Mouse (Mus musculus) myocyte (in vitro differentiated cells): ENCODE measurements around the gene Nabp2. TPM values are rescaled to one million over a fixed set of nuclear protein-coding genes. Genes with fewer than 3 reads are reported as not detected.

ENCODE experiments used
- H3K27me3 ChIP-seq: one replicate; pipeline ENCODE4 v1.6.1; 2011; ENCODE audit not compliant: control insufficient read depth, insufficient read depth, insufficient read length
- H3K36me3 ChIP-seq: one replicate; pipeline ENCODE4 v1.6.1; 2011; ENCODE audit not compliant: control insufficient read depth, insufficient read depth
- H3K4me2 ChIP-seq: one replicate; pipeline ENCODE4 v1.6.1; 2011; ENCODE audit warnings: low read depth, control low read depth
- H3K4me3 ChIP-seq: one replicate; pipeline ENCODE4 v1.5.1; 2011; ENCODE audit warnings: mild to moderate bottlenecking, control low read depth, moderate library complexity
- H3K79me2 ChIP-seq: one replicate; pipeline ENCODE4 v1.6.1; 2011; ENCODE audit not compliant: control insufficient read depth, insufficient read depth
- H3ac ChIP-seq: one replicate; pipeline ENCODE4 v1.6.1; 2011; ENCODE audit not compliant: control insufficient read depth, insufficient read length
- CEBPB ChIP-seq: IDR thresholded peaks from 2 replicates; pipeline ENCODE4 v1.6.1; 2011; ENCODE audit warnings: mild to moderate bottlenecking, moderate library complexity; ENCODE audit not compliant: poor library complexity, insufficient read depth, severe bottlenecking
- E2F4 ChIP-seq: IDR thresholded peaks from one replicate; pipeline ENCODE4 v1.6.1; 2011; ENCODE audit warnings: mild to moderate bottlenecking, control low read depth, moderate library complexity; ENCODE audit not compliant: insufficient read depth
- MAX ChIP-seq: IDR thresholded peaks from one replicate; pipeline ENCODE4 v1.6.1; 2011; ENCODE audit warnings: low read depth, mild to moderate bottlenecking, control low read depth
- MYOD1 ChIP-seq, 3 experiments: IDR thresholded peaks; one replicate each; pipeline ENCODE4 v1.6.1; 2011; ENCODE audit warnings: control low read depth in 2 of 3, low read depth in 2 of 3, mild to moderate bottlenecking in 2 of 3, moderate library complexity in 1 of 3; ENCODE audit not compliant: insufficient read length in 2 of 3, control insufficient read depth in 1 of 3
- MYOG ChIP-seq, 3 experiments: IDR thresholded peaks; one replicate each; pipeline ENCODE4 v1.6.1; 2011; ENCODE audit warnings: control low read depth in 2 of 3, low read depth in 2 of 3, mild to moderate bottlenecking in 2 of 3; ENCODE audit not compliant: insufficient read length in 2 of 3, control insufficient read depth in 1 of 3, insufficient read depth in 1 of 3
- POLR2A ChIP-seq: IDR thresholded peaks from one replicate; pipeline ENCODE4 v1.6.1; 2011; ENCODE audit warnings: low read depth, mild to moderate bottlenecking, control low read depth, moderate library complexity; ENCODE audit not compliant: insufficient read length
- POLR2AphosphoS2 ChIP-seq: IDR thresholded peaks from one replicate; pipeline ENCODE4 v1.6.1; 2011; ENCODE audit warnings: low read depth, control low read depth; ENCODE audit not compliant: insufficient read length
- REST ChIP-seq: IDR thresholded peaks from one replicate; pipeline ENCODE4 v1.6.1; 2011; ENCODE audit warnings: mild to moderate bottlenecking, control low read depth, moderate library complexity; ENCODE audit not compliant: insufficient read depth, insufficient read length
- SRF ChIP-seq: IDR thresholded peaks from one replicate; pipeline ENCODE4 v1.6.1; 2011; ENCODE audit warnings: low read depth; ENCODE audit not compliant: control insufficient read depth, insufficient read length
- TCF12 ChIP-seq: IDR thresholded peaks from one replicate; pipeline ENCODE4 v1.6.1; 2011; ENCODE audit warnings: mild to moderate bottlenecking, control low read depth; ENCODE audit not compliant: poor library complexity, insufficient read depth, severe bottlenecking
- TCF3 ChIP-seq: IDR thresholded peaks from one replicate; pipeline ENCODE4 v1.6.1; 2011; ENCODE audit warnings: low read depth, control low read depth; ENCODE audit not compliant: insufficient read length
- USF1 ChIP-seq: IDR thresholded peaks from one replicate; pipeline ENCODE4 v1.6.1; 2011; ENCODE audit warnings: low read depth, mild to moderate bottlenecking, control low read depth, moderate library complexity
- polyA plus RNA-seq: library from polyadenylated mRNA; unstranded; fragments of >200 nt; fragmentation: generic; extraction: Trizol; gene quantifications from one replicate; pipeline ENCODE4 v1.2.1, GENCODE M21; 2012; ENCODE audit warnings: missing spikeins

Gene Nabp2
- polyA plus RNA-seq, 1 experiment, result 115 TPM

DNA sequence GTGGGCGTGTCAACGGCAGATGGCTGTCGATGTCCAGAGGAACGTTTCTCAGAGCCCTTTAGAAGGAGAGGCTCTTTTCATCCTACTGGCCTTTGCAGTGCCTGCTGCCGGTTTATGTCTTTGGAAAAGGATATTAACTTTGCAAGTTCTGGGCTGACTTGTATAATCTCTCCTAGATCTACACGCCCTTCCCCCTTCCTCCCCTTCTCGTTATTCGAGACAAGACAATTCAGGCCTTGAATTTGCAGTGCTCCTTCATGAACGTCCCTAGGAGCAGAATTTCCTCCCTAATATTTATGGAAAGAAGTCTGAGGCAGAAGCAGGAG is 42.1 kb downstream of the Nabp2 start:
- Histone ChIP-seq H3K4me2 (peak overlapping the region; percentile 82), H3K36me3 (peaks cover 12% of the 10 kb centered on the region), H3K4me3 (peak overlapping the region; percentile 58), H3ac (peak overlapping the region; percentile 69), H3K79me2 (no peaks in the 10 kb centered on the region), H3K27me3 (no peaks in the 10 kb centered on the region)
- no peak for TF ChIP-seq SRF
- TF ChIP-seq MYOD1 (IDR thresholded peaks at IDR 0.05; ENCODE audit: control insufficient read depth in 1 of 3, insufficient read length in 2 of 3, low read depth in 2 of 3), result peak in 1 of 3 experiments; percentile 46

- Histone ChIP-seq H3K27me3 (no peaks in the 10 kb centered on the region), H3K36me3 (peaks cover 17% of the 10 kb centered on the region), H3K4me2 (peak within 1 kb of the TSS; percentile 91), H3ac (peak within 1 kb of the TSS; percentile 69), H3K79me2 (no peaks in the 10 kb centered on the region), H3K4me3 (peak within 1 kb of the TSS; percentile 58)
- TF ChIP-seq CEBPB (no peak), SRF (peak; percentile 74), MYOD1 (IDR thresholded peaks at IDR 0.05; ENCODE audit: control insufficient read depth in 1 of 3, insufficient read length in 2 of 3, low read depth in 2 of 3) (no peak), E2F4 (no peak), POLR2AphosphoS2 (peak; percentile 95), USF1 (peak; percentile 41), POLR2A (peak; percentile 89), TCF3 (no peak), REST (no peak), MYOG (IDR thresholded peaks at IDR 0.05; ENCODE audit: control insufficient read depth in 1 of 3, insufficient read depth in 1 of 3, insufficient read length in 2 of 3, low read depth in 2 of 3) (no peak), TCF12 (no peak)
Measured at GRCm38 (mm10) chr10:128368402-128369217, 42.7 kb downstream of the Nabp2 start, which contains the start of gene Coq10a. TSS of gene Coq10a (minus strand) at chr10:128368997.

DNA sequence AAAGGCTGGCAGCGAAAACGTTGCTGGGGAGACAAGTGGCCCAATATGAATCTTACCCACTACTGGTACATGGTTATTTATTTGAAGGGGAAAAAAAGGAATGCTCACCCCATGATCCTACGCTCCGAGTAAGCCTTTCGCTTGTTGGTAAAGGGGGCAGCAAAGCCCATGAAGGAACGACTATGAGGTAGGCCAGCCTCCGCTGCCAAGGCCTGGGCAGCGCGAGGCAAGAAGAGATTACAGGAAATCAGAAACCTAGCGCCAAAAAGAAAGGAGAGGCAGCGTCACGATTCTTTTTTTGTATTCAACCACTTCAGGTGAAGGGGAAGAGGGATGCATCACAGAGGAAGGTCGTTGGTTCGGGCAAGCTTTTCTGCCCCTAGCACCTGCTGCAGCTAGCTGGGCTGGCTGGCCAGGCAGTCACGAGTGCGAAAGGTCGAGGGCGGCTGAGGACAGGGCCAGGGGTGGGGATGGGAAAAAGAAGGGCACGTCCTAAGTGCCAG is 43.3 kb downstream of the Nabp2 start:
- peak overlapping the region; percentile 69 for H3ac ChIP-seq
- peak overlapping the region; percentile 91 for H3K4me2 ChIP-seq
- H3K79me2 ChIP-seq, result no peaks in the 10 kb centered on the region
- TF ChIP-seq MYOG (IDR thresholded peaks at IDR 0.05; ENCODE audit: control insufficient read depth in 1 of 3, insufficient read depth in 1 of 3, insufficient read length in 2 of 3, low read depth in 2 of 3), result peak in 2 of 3 experiments; percentile 18 to 61
- no peak for TF ChIP-seq POLR2AphosphoS2
- TF ChIP-seq MYOD1 (IDR thresholded peaks at IDR 0.05; ENCODE audit: control insufficient read depth in 1 of 3, insufficient read length in 2 of 3, low read depth in 2 of 3), result peak in 2 of 3 experiments; percentile 31 to 72
- peak overlapping the region; percentile 58 for H3K4me3 ChIP-seq
- H3K36me3 ChIP-seq, result peaks cover 23% of the 10 kb centered on the region
- H3K27me3 ChIP-seq, result no peaks in the 10 kb centered on the region

DNA sequence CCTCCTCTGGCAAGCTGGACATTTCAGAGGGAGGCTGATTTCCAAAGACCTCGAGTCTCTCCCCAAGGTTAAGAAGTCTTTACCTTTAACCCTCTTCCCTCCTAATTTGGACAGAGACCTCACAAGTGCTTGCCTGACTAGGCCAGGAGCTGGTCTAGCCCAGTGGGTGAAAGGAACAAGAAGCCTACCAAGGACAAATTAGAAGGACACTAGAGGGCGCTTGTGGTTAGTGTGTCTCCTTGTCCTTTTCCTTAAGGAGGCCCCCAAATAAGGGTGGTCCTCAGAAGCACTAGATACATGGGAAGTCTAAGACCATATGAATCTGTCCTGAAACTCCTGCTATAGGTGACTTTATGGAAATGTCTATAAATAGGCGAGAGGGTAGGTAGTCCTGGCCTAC is 48.7 kb downstream of the Nabp2 start:
- Histone ChIP-seq H3K36me3 (peaks cover 74% of the 10 kb centered on the region), H3K27me3 (no peaks in the 10 kb centered on the region), H3ac (no peak overlapping the region), H3K4me3 (no peak overlapping the region), H3K4me2 (no peak overlapping the region), H3K79me2 (no peaks in the 10 kb centered on the region)
- TF ChIP-seq MYOG (IDR thresholded peaks at IDR 0.05; ENCODE audit: control insufficient read depth in 1 of 3, insufficient read depth in 1 of 3, insufficient read length in 2 of 3, low read depth in 2 of 3) (no peak), TCF12 (no peak), POLR2AphosphoS2 (no peak)

- H3K4me2 ChIP-seq, result no peak overlapping the region
- no peak for TF ChIP-seq USF1
- TF ChIP-seq CEBPB, result no peak
- no peaks in the 10 kb centered on the region for H3K27me3 ChIP-seq
- H3K79me2 ChIP-seq, result no peaks in the 10 kb centered on the region
- no peak overlapping the region for H3K4me3 ChIP-seq
- H3ac ChIP-seq, result no peak overlapping the region
- peaks cover 79% of the 10 kb centered on the region for H3K36me3 ChIP-seq
Measured at GRCm38 (mm10) chr10:128361836-128362235, 49.5 kb downstream of the Nabp2 start.

DNA sequence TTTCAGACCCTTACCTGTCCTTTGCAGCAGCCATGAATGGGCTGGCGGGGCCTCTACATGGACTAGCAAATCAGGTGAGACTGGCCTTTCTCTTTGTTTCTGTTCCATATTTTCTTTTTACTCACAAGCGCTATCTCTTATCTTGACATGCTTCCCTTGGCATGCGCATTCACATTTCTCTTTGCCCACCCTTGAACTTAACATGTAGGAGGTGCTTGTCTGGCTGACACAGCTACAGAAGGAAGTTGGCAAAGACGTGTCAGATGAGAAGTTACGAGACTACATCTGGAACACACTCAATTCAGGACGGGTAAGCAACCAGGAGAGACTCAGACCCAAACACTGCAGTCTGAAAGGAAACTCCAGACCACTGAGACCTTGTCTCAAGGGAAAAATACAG is 52.1 kb downstream of the Nabp2 start:
- H3ac ChIP-seq, result no peak overlapping the region
- H3K79me2 ChIP-seq, result no peaks in the 10 kb centered on the region
- TF ChIP-seq REST (no peak), MYOG (IDR thresholded peaks at IDR 0.05; ENCODE audit: control insufficient read depth in 1 of 3, insufficient read depth in 1 of 3, insufficient read length in 2 of 3, low read depth in 2 of 3) (no peak), SRF (no peak), USF1 (no peak), TCF12 (no peak), MAX (no peak), POLR2A (no peak), E2F4 (no peak)
- H3K4me3 ChIP-seq, result no peak overlapping the region
- no peaks in the 10 kb centered on the region for H3K27me3 ChIP-seq
- peaks cover 74% of the 10 kb centered on the region for H3K36me3 ChIP-seq
- H3K4me2 ChIP-seq, result no peak overlapping the region
